Mouse (Mus musculus) forebrain, embryonic 11.5 days (tissue): Measurements from ENCODE around the gene Tom1. TPM values are rescaled to one million over a fixed set of nuclear protein-coding genes. Genes with fewer than 3 reads are reported as not detected.

Source experiments
- ATAC-seq: fragments of 200-750 bp; cut with Nextera tagmentation; replicated peaks from 2 replicates; pipeline ENCODE4 v1.8.0; 2017; ENCODE audit warnings: moderate TSS enrichment; ENCODE audit not compliant: low FRiP score
- DNase-seq: peaks from one replicate; pipeline ENCODE4 v3.0.0-alpha.2; 2017; ENCODE audit warnings: low spot score
- H3K27ac ChIP-seq: fragments of 300-500 bp; sonication (generic); 2 replicates; pipeline ENCODE4 v1.5.1; 2014; ENCODE audit warnings: low read depth, low read length
- H3K27me3 ChIP-seq: fragments of 300-500 bp; sonication (generic); 2 replicates; pipeline ENCODE4 v1.6.1; 2014; ENCODE audit warnings: mild to moderate bottlenecking, low read length, mixed read lengths; ENCODE audit not compliant: control insufficient read depth, insufficient read depth
- H3K36me3 ChIP-seq: fragments of 300-500 bp; sonication (generic); 2 replicates; pipeline ENCODE4 v1.6.1; 2014; ENCODE audit warnings: mild to moderate bottlenecking, low read length, moderate library complexity, mixed read lengths; ENCODE audit not compliant: control insufficient read depth, insufficient read depth
- H3K4me1 ChIP-seq: fragments of 300-500 bp; sonication (generic); replicated peaks from 2 replicates; pipeline ENCODE4 v1.6.1; 2014; ENCODE audit warnings: low read length, mixed read lengths; ENCODE audit not compliant: control insufficient read depth, insufficient read depth
- H3K4me2 ChIP-seq: fragments of 300-500 bp; sonication (generic); 2 replicates; pipeline ENCODE4 v1.6.1; 2014; ENCODE audit warnings: low read depth, mild to moderate bottlenecking, low read length, moderate library complexity, mixed read lengths; ENCODE audit not compliant: severe bottlenecking
- H3K4me3 ChIP-seq: fragments of 300-500 bp; sonication (generic); 2 replicates; pipeline ENCODE4 v1.5.1; 2014; ENCODE audit warnings: low read depth, low read length
- H3K9ac ChIP-seq: fragments of 300-500 bp; sonication (generic); 2 replicates; pipeline ENCODE4 v1.6.1; 2014; ENCODE audit warnings: low read length
- H3K9me3 ChIP-seq: fragments of 300-500 bp; sonication (generic); 2 replicates; pipeline ENCODE4 v1.6.1; 2016; ENCODE audit warnings: low read length, mixed read lengths; ENCODE audit not compliant: control insufficient read depth
- whole genome bisulfite sequencing: fragments of 180-500 bp; shearing (Covaris S2); extraction: QIAGEN DNeasy Blood & Tissue Kit; methylation state at CpG from one replicate; pipeline ENCODE4 v1.1.7; 2014; 5-methylcytosine and 5-hydroxymethylcytosine counted together
- polyA plus RNA-seq: library from polyadenylated mRNA; unstranded; fragments of >200 nt; fragmentation: Nextera tagmentation; extraction: Ambion mirVana; gene quantifications from 2 replicates; pipeline ENCODE4 v1.2.1, GENCODE M21; 2014

Tom1 gene
- polyA plus RNA-seq, 1 experiment from 2014 or later, result 25.3 TPM

GRCm38 (mm10) chr8:75013557-75013956 lies 19.9 kb upstream of the Tom1 start:
- no peaks in the 10 kb centered on the region for H3K9me3 ChIP-seq
- H3K4me3 ChIP-seq, result no peak overlapping the region
- DNase-seq, result no peak
- ATAC-seq, result no peak
- peaks cover 3% of the 10 kb centered on the region; the same call in 1 of the 2 replicates for H3K36me3 ChIP-seq
- H3K27me3 ChIP-seq, result no peaks in the 10 kb centered on the region
- H3K4me1 ChIP-seq, result no peaks in the 10 kb centered on the region
- no peak overlapping the region for H3K9ac ChIP-seq
- no peak overlapping the region for H3K4me2 ChIP-seq
- WGBS, result 49% methylated on average over 2 of the region's 2 CpGs
- no peak overlapping the region for H3K27ac ChIP-seq

GRCm38 (mm10) chr8:75013964-75014363 lies 19.5 kb upstream of the Tom1 start:
- ATAC-seq, result no peak
- no peaks in the 10 kb centered on the region; the same call in 1 of the 2 replicates for H3K36me3 ChIP-seq
- no peak for DNase-seq
- no peaks in the 10 kb centered on the region for H3K27me3 ChIP-seq
- H3K27ac ChIP-seq, result no peak overlapping the region
- no peaks in the 10 kb centered on the region for H3K4me1 ChIP-seq
- no peaks in the 10 kb centered on the region for H3K9me3 ChIP-seq
- H3K4me2 ChIP-seq, result no peak overlapping the region
- 90% methylated on average over 3 of the region's 3 CpGs for WGBS
- H3K9ac ChIP-seq, result no peak overlapping the region
- no peak overlapping the region for H3K4me3 ChIP-seq

- H3K4me3 ChIP-seq, result no peak overlapping the region
- ATAC-seq (no peak), DNase-seq (no peak)
- no peak overlapping the region for H3K4me2 ChIP-seq
- 56% methylated on average over 2 of the region's 2 CpGs for WGBS
- no peak overlapping the region for H3K27ac ChIP-seq
- no peaks in the 10 kb centered on the region for H3K4me1 ChIP-seq
- H3K27me3 ChIP-seq, result no peaks in the 10 kb centered on the region
- no peaks in the 10 kb centered on the region for H3K9me3 ChIP-seq
- H3K9ac ChIP-seq, result no peak overlapping the region
- H3K36me3 ChIP-seq, result no peaks in the 10 kb centered on the region
Measured at GRCm38 (mm10) chr8:75015981-75016380, 17.5 kb upstream of the Tom1 start.

DNA sequence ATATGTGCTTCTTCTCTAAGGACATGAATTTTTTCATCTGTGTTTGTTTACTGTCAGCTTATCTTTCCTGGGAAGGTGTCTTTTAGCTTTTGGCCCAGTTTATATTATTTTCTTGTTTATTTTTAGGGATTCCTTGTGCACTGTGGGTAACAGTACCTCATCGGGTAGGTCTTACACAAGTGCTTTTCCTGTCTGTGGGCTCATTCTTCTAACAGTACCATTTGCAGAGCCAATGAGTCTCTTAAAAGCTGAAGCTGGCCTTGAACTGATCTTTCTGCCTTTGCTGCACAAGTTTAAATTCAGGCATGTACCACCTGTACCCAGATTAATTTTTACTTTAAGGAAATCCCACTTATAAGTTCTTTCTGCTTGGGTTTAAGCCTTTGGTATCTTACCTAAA lies 17.1 kb upstream of the Tom1 start:
- 91% methylated on average over 1 of the region's 1 CpGs for WGBS
- Histone ChIP-seq H3K27me3 (no peaks in the 10 kb centered on the region), H3K9ac (no peak overlapping the region), H3K4me2 (no peak overlapping the region), H3K27ac (no peak overlapping the region), H3K9me3 (no peaks in the 10 kb centered on the region), H3K4me3 (no peak overlapping the region), H3K36me3 (no peaks in the 10 kb centered on the region), H3K4me1 (no peaks in the 10 kb centered on the region)
- ATAC-seq, result no peak
- DNase-seq, result no peak

- Histone ChIP-seq H3K4me1 (no peaks in the 10 kb centered on the region), H3K9ac (no peak overlapping the region), H3K4me2 (no peak overlapping the region), H3K36me3 (peaks cover 3% of the 10 kb centered on the region; the same call in 1 of the 2 replicates), H3K27ac (no peak overlapping the region), H3K9me3 (no peaks in the 10 kb centered on the region), H3K4me3 (no peak overlapping the region), H3K27me3 (no peaks in the 10 kb centered on the region)
- ATAC-seq, result no peak
- no peak for DNase-seq
- 46% methylated on average over 5 of the region's 5 CpGs for WGBS
Measured at GRCm38 (mm10) chr8:75018274-75018972, 15.1 kb upstream of the Tom1 start.

DNA sequence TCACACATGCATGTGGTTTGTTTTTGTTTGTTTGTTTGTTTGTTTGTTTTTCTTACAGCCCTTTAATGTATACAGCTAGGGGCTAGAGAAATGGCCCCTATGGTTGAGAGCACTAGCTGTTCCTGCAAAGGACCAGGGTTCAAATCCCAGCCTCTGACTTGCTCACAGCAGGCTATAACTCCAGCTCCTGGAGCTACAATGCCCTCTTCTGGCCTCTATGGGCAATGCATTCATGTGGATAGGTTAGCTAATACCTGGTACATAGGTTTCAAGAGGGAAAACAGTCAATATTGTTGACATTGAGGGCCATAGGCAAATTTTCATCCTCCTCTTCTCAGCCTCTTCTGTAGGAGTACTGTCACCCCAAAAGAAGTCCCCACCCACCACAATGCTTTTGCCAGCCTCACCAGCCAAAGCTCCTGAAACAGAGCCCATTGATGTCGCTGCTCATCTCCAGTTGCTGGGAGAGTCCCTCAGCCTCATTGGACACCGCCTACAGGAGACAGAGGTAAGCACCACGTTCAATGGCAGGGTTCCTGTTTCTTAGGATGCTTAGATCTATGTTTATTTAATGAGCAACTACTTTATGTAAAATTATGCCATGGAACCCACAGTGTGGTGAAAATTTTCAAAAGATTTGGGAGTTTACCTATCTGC lies 9.7 kb upstream of the Tom1 start:
- Histone ChIP-seq H3K4me3 (no peak overlapping the region), H3K4me1 (no peaks in the 10 kb centered on the region), H3K9ac (no peak overlapping the region), H3K36me3 (peaks cover 16% of the 10 kb centered on the region), H3K27me3 (no peaks in the 10 kb centered on the region), H3K4me2 (no peak overlapping the region), H3K27ac (no peak overlapping the region), H3K9me3 (no peaks in the 10 kb centered on the region)
- ATAC-seq, result no peak
- WGBS, result 93% methylated on average over 3 of the region's 3 CpGs
- DNase-seq, result no peak

GRCm38 (mm10) chr8:75025809-75026208 lies 7.7 kb upstream of the Tom1 start:
- Histone ChIP-seq H3K27ac (no peak overlapping the region), H3K4me1 (no peaks in the 10 kb centered on the region), H3K4me2 (no peak overlapping the region), H3K4me3 (no peak overlapping the region), H3K36me3 (peaks cover 16% of the 10 kb centered on the region), H3K9ac (no peak overlapping the region), H3K27me3 (no peaks in the 10 kb centered on the region), H3K9me3 (no peaks in the 10 kb centered on the region)
- ATAC-seq (no peak), DNase-seq (no peak)
- 94% methylated on average over 4 of the region's 4 CpGs for WGBS

DNA sequence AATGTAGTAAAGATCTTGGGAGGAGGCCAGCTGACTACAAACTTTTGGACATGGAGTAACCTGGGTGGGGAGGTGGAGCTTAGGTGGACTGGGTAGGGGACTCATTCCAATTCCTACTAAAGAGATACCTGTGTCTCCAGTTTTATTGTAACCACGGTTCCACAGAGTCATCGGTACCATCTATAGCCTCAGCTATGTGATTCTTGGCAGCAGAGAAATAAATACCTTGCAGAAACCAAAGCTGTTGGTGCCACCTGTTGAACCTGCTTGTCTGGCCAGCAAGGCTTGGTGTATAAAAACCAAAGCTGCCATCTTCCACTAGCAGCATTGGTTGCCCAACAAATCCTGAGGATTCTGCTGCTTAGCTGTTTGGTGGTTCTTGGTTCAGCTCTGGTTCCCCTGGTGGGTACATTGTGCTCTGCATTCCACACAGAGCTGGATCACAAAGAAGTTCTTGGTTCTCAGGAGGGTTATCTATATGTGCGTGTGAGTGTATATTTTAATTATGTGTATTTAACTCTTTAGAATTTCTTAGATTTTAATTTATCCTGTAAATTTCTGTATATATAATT lies 3.0 kb upstream of the Tom1 start:
- Histone ChIP-seq H3K4me3 (no peak overlapping the region), H3K4me2 (no peak overlapping the region), H3K27me3 (no peaks in the 10 kb centered on the region), H3K9me3 (no peaks in the 10 kb centered on the region), H3K27ac (no peak overlapping the region), H3K36me3 (peaks cover 6% of the 10 kb centered on the region; the same call in 1 of the 2 replicates), H3K4me1 (no peaks in the 10 kb centered on the region; the same call in 1 of the 2 replicates), H3K9ac (no peak overlapping the region)
- DNase-seq, result no peak
- no peak for ATAC-seq
- 96% methylated on average over 3 of the region's 3 CpGs for WGBS
